8 mouse cellular contexts compared by ENCODE assay signal in the genomic region with DNA sequence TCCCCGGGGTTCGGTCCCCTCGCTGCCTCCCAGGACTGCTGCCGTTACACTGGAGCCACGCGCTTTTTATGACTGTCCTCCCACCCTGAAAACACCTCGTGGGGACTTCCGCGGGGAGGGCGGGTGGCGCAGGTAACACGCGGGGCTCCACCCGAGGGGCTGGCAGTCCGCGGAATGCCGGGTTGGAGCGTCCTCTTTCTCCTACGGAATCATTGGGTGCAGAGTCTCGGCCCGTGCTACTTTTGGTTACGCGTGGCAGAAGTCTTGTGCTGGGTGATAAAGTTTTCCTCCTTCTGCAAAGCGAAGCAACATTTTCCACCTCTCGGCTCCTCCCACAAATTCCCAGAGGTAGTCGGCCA. TPM values are rescaled to one million over a fixed set of nuclear protein-coding genes. Genes with fewer than 3 reads are reported as not detected.
DNase-seq lines count a peak whose midpoint lies in the region; ATAC-seq and TF ChIP-seq lines count a peak whose summit lies in the region.

No protein-coding gene starts in this region.

- no peak for ATAC-seq in heart, embryonic 14.5 days (ENCODE audit: insufficient number of reproducible peaks, insufficient read depth, low FRiP score, low read depth)
- no peak for ATAC-seq in liver, embryonic 12.5 days

- H3K27ac ChIP-seq in liver, adult 2 months (replicated peaks; ENCODE audit: insufficient read depth, low read depth, low read length): peak overlapping the region; percentile 93
- H3K27ac ChIP-seq in brown adipose tissue, adult 24 weeks (replicated peaks; ENCODE audit: low read depth, low read length): peak overlapping the region; percentile 86
- H3K27ac ChIP-seq in heart, embryonic 14.5 days (replicated peaks in 1 of 2; ENCODE audit: control insufficient read depth in 1 of 2, insufficient read depth in 1 of 2, low read depth in 2 of 2, low read length in 2 of 2): peak overlapping the region in 1 of 2 experiments; percentile 62; a peak in 2 of 4 replicates
- H3K27ac ChIP-seq in liver, embryonic 12.5 days: no peak overlapping the region
- H3K27ac ChIP-seq in olfactory bulb, adult 2 months (ENCODE audit: insufficient read depth, low read depth, low read length): no peak overlapping the region

- peak overlapping the region; percentile 98 for H3K4me2 ChIP-seq in heart, embryonic 14.5 days (ENCODE audit: low read length)
- H3K4me2 ChIP-seq in liver, embryonic 12.5 days: peak overlapping the region; percentile 72

- no peak for TF ChIP-seq CTCF in liver, adult 2 months (IDR thresholded peaks at IDR 0.05; ENCODE audit: low read depth, low read length)
- no peak for TF ChIP-seq CTCF in olfactory bulb, adult 2 months (IDR thresholded peaks at IDR 0.05; ENCODE audit: insufficient read depth, low read depth, low read length)

- under 1% methylated on average over 26 of the region's 26 CpGs for WGBS in liver, adult 2 months
- WGBS in heart, embryonic 14.5 days: 0% methylated on average over 26 of the region's 26 CpGs
- WGBS in liver, embryonic 12.5 days (ENCODE audit: insufficient replicate concordance): 1% methylated on average over 26 of the region's 26 CpGs
- under 1% methylated on average over 26 of the region's 26 CpGs for WGBS in olfactory bulb, adult 2 months

- peak overlapping the region; percentile 94 for H3K9ac ChIP-seq in liver, adult 2 months (ENCODE audit: low read depth, low read length)
- peak overlapping the region; percentile 81 for H3K9ac ChIP-seq in heart, embryonic 14.5 days (ENCODE audit: low read length)
- peak overlapping the region; percentile 43 for H3K9ac ChIP-seq in liver, embryonic 12.5 days

- H3K36me3 ChIP-seq in liver, adult 2 months (ENCODE audit: control insufficient read depth, insufficient read depth, low read length): no peaks in the 10 kb centered on the region
- no peaks in the 10 kb centered on the region for H3K36me3 ChIP-seq in heart, embryonic 14.5 days (ENCODE audit: control insufficient read depth, insufficient read depth, low read length)
- no peaks in the 10 kb centered on the region for H3K36me3 ChIP-seq in liver, embryonic 12.5 days

- DNase-seq in liver, adult 2 months (ENCODE audit: extremely low read depth, low read depth, low spot score): no peak
- no peak for DNase-seq in liver
- DNase-seq in gastrocnemius, adult 18-20 months (ENCODE audit: low spot score): no peak
- no peak for DNase-seq in layer of hippocampus, adult 9-10 months (ENCODE audit: low spot score)

- no peak for TF ChIP-seq POLR2A in liver, adult 2 months (IDR thresholded peaks at IDR 0.05; ENCODE audit: extremely low read depth, insufficient read depth, low read length)
- TF ChIP-seq POLR2A in olfactory bulb, adult 2 months (IDR thresholded peaks at IDR 0.05; ENCODE audit: insufficient read depth, low read depth, low read length): no peak

- H3K9me3 ChIP-seq in heart, embryonic 14.5 days (ENCODE audit: control insufficient read depth, low read length): no peaks in the 10 kb centered on the region
- no peaks in the 10 kb centered on the region for H3K9me3 ChIP-seq in liver, embryonic 12.5 days (replicated peaks)

- peaks cover 23% of the 10 kb centered on the region for H3K4me1 ChIP-seq in liver, adult 2 months (ENCODE audit: control insufficient read depth, insufficient read depth, low read length)
- H3K4me1 ChIP-seq in brown adipose tissue, adult 24 weeks (ENCODE audit: control insufficient read depth, insufficient read depth, insufficient read length, low read length): peaks cover 16% of the 10 kb centered on the region
- peaks cover 17 to 29% of the 10 kb centered on the region in 2 experiments for H3K4me1 ChIP-seq in heart, embryonic 14.5 days (ENCODE audit: control insufficient read depth in 2 of 2, insufficient read depth in 2 of 2, low read length in 2 of 2)
- H3K4me1 ChIP-seq in liver, embryonic 12.5 days: peaks cover 3% of the 10 kb centered on the region; the same call in 1 of the 2 replicates
- peaks cover 21% of the 10 kb centered on the region for H3K4me1 ChIP-seq in olfactory bulb, adult 2 months (ENCODE audit: control insufficient read depth, insufficient read depth, low read length)

- no peaks in the 10 kb centered on the region for H3K27me3 ChIP-seq in liver, adult 2 months (ENCODE audit: control insufficient read depth, insufficient read depth, low read length)
- peaks cover 18% of the 10 kb centered on the region for H3K27me3 ChIP-seq in heart, embryonic 14.5 days (ENCODE audit: control insufficient read depth, insufficient read depth, low read length)
- H3K27me3 ChIP-seq in liver, embryonic 12.5 days (replicated peaks): peaks cover 59% of the 10 kb centered on the region

- H3K79me2 ChIP-seq in liver, adult 2 months (ENCODE audit: control insufficient read depth, insufficient read depth, low read length): peaks cover 14% of the 10 kb centered on the region

- H3K4me3 ChIP-seq in liver, adult 2 months (ENCODE audit: insufficient read depth, low read depth, low read length): peak overlapping the region; percentile 85
- peak overlapping the region; percentile 87 for H3K4me3 ChIP-seq in brown adipose tissue, adult 24 weeks (ENCODE audit: insufficient read depth, low read depth, low read length)
- peak overlapping the region; percentile 68 to 72 for H3K4me3 ChIP-seq in heart, embryonic 14.5 days (ENCODE audit: control insufficient read depth in 1 of 2, insufficient read depth in 1 of 2, low read depth in 1 of 2, low read length in 2 of 2)
- H3K4me3 ChIP-seq in liver, embryonic 12.5 days: peak overlapping the region; percentile 52
- H3K4me3 ChIP-seq in olfactory bulb, adult 2 months (ENCODE audit: insufficient read depth, low read depth, low read length): peak overlapping the region; percentile 62

RNA-seq across cellular contexts. Expression of gene Prkag2, which starts 0.3 kb away (rescaled TPM):
- total RNA-seq in liver, adult 2 months (2014; rRNA removed): 19.1 and 21.1 TPM in 2 replicates
- 12.4 and 14.8 TPM in 2 replicates for polyA plus RNA-seq in liver, adult 2 months (2012; rRNA removed)
- 32.6 and 60.2 TPM in 2 replicates for polyA plus RNA-seq in brown adipose tissue, adult 24 weeks (2012; ENCODE audit: insufficient read depth, insufficient read length, missing spikeins)
- polyA plus RNA-seq in heart, embryonic 14.5 days (2014; fragmentation: Nextera tagmentation; extraction: Ambion mirVana): 120 and 122 TPM in 2 replicates
- 7.2 TPM in 2 replicates for polyA plus RNA-seq in liver, embryonic 12.5 days (2016; fragmentation: Nextera tagmentation; extraction: Ambion mirVana)
- not detected in 2 replicates for polyA plus RNA-seq in olfactory bulb, adult 2 months (2012; ENCODE audit: insufficient read depth, insufficient read length, low replicate concordance, missing spikeins)
- 1 to 10 TPM; 6.7 to 9.9 TPM for total RNA-seq in gastrocnemius, adult 18-20 months (2021)

Comparison
In these comparisons a context has a peak if more than half of its experiments do, and no peak if none do; other contexts are left out.
1. H3K27ac ChIP-seq: peak in liver, adult 2 months (single experiment) and brown adipose tissue, adult 24 weeks (single experiment); none in liver, embryonic 12.5 days (single experiment) and olfactory bulb, adult 2 months (single experiment).
2. H3K9ac ChIP-seq: peak in every context shown above with its lines; median percentile 94 in liver, adult 2 months; 81 in heart, embryonic 14.5 days; 43 in liver, embryonic 12.5 days.
3. Peak in every context shown above with its lines, with median percentiles within 50 percentile points of each other: H3K4me3 ChIP-seq.